Mouse (Mus musculus): ENCODE results near the gene Ces1b.

DNA sequence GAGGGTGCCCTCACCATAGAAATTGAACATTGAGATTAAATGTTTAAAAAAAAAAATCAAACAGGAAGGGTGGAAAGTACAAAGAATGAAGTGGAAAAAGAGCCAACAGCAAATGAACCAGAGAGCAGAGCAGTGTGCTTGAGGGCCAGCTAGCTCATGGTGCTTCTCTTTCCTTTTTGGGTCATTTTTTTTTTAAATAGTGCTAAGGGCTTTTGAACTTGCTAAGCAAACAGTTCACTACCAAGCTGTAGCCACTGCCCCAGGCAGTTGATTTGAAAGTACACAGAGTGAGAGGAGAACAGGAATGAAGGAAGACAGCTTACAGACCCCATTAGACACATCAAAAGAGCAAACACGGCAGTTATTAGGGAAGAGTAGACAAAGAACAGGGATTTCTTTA, 36.7 kb downstream of the Ces1b start:
- no peak for TF ChIP-seq CTCF (IDR thresholded peaks at IDR 0.05; ENCODE audit: control insufficient read depth, insufficient read depth, insufficient replicate concordance, low read depth, low read length)
- TF ChIP-seq POLR2A (IDR thresholded peaks at IDR 0.05; ENCODE audit: control insufficient read depth, low read depth, low read length), result no peak

Measured in testis, adult 2 months (tissue).